Mouse (Mus musculus) embryo, embryonic 11 days (tissue): ENCODE measurements around the gene Krtap4-2.

Source experiments
- DNase-seq: peaks from one replicate; pipeline ENCODE4 v3.0.0-alpha.2; 2015

Krtap4-2 gene

GRCm38 (mm10) chr11:99585096-99585495 is 49.8 kb downstream of the Krtap4-2 start:
- no peak for DNase-seq
